Mouse (Mus musculus) neural tube, embryonic 11.5 days (tissue): ENCODE measurements at regions not wholly inside any gene's neighbourhood (a gene's known extent, or its start where the extent isn't known, plus 50 kb on each side); places are given as distances from the start of the nearest gene placed in this dataset.
A peak's percentile ranks its signal among the peaks of the same experiment; 100 is the strongest.

Experiments
- ATAC-seq: fragments of 200-750 bp; cut with Nextera tagmentation; 2 replicates; pipeline ENCODE4 v1.8.0; 2017; ENCODE audit warnings: moderate number of reproducible peaks, mild to moderate bottlenecking, moderate TSS enrichment, moderate library complexity; ENCODE audit not compliant: insufficient read depth, low FRiP score, low TSS enrichment
- DNase-seq: peaks from one replicate; pipeline ENCODE4 v3.0.0-alpha.2; 2015; ENCODE audit warnings: low spot score
- H3K27ac ChIP-seq: fragments of 300-500 bp; sonication (generic); 2 replicates; pipeline ENCODE4 v1.5.1; 2014; ENCODE audit warnings: low read depth, mild to moderate bottlenecking, low read length
- H3K27me3 ChIP-seq: fragments of 300-500 bp; sonication (generic); 2 replicates; pipeline ENCODE4 v1.6.1; 2014; ENCODE audit warnings: mild to moderate bottlenecking, low read length, mixed read lengths; ENCODE audit not compliant: control insufficient read depth, insufficient read depth
- H3K36me3 ChIP-seq: fragments of 300-500 bp; sonication (generic); 2 replicates; pipeline ENCODE4 v1.6.1; 2014; ENCODE audit warnings: mild to moderate bottlenecking, low read length, moderate library complexity, mixed read lengths; ENCODE audit not compliant: control insufficient read depth, insufficient read depth
- H3K4me1 ChIP-seq: fragments of 300-500 bp; sonication (generic); 2 replicates; pipeline ENCODE4 v1.6.1; 2014; ENCODE audit warnings: low read length, mixed read lengths; ENCODE audit not compliant: control insufficient read depth, insufficient read depth
- H3K4me2 ChIP-seq: fragments of 300-500 bp; sonication (generic); 2 replicates; pipeline ENCODE4 v1.6.1; 2014; ENCODE audit warnings: low read depth, mild to moderate bottlenecking, moderate library complexity
- H3K4me3 ChIP-seq: fragments of 300-500 bp; sonication (generic); 2 replicates; pipeline ENCODE4 v1.5.1; 2014; ENCODE audit warnings: low read depth, low read length
- H3K9ac ChIP-seq: fragments of 300-500 bp; sonication (generic); 2 replicates; pipeline ENCODE4 v1.6.1; 2014; ENCODE audit warnings: mild to moderate bottlenecking, low read length
- H3K9me3 ChIP-seq: fragments of 300-500 bp; sonication (generic); 2 replicates; pipeline ENCODE4 v1.6.1; 2016; ENCODE audit warnings: low read length; ENCODE audit not compliant: control insufficient read depth
- WGBS: fragments of 180-500 bp; shearing (Covaris S2); extraction: QIAGEN DNeasy Blood & Tissue Kit; methylation state at CpG from one replicate; pipeline ENCODE4 v1.1.7; 2014; 5-methylcytosine and 5-hydroxymethylcytosine counted together

- Histone ChIP-seq H3K4me3 (no peak overlapping the region), H3K4me2 (no peak overlapping the region), H3K27ac (no peak overlapping the region), H3K4me1 (no peaks in the 10 kb centered on the region), H3K9me3 (no peaks in the 10 kb centered on the region), H3K36me3 (no peaks in the 10 kb centered on the region), H3K9ac (no peak overlapping the region), H3K27me3 (no peaks in the 10 kb centered on the region)
- no peak for DNase-seq
- no peak for ATAC-seq
Observed at GRCm38 (mm10) chr1:28229611-28230010, 550.4 kb downstream of the Gm597 start.

- peak; percentile 55 for ATAC-seq
- no peak overlapping the region for H3K27ac ChIP-seq
- 57% methylated on average over 2 of the region's 2 CpGs for WGBS
Observed at GRCm38 (mm10) chr1:28214243-28215038, 565.6 kb downstream of the Gm597 start.

More at GRCm38 (mm10) chr1:28214243-28215038, 565.6 kb downstream of the Gm597 start:
- DNase-seq = peak; percentile 12
- no peaks in the 10 kb centered on the region for H3K27me3 ChIP-seq
- H3K36me3 ChIP-seq = no peaks in the 10 kb centered on the region
- H3K4me1 ChIP-seq = no peaks in the 10 kb centered on the region
- no peak overlapping the region for H3K9ac ChIP-seq
- H3K4me3 ChIP-seq = no peak overlapping the region
- H3K4me2 ChIP-seq = no peak overlapping the region
- no peaks in the 10 kb centered on the region for H3K9me3 ChIP-seq
